Mouse (Mus musculus) granulocyte monocyte progenitor cell, adult 5-6 weeks (primary cell): ENCODE measurements around the gene Erp27. TPM values are rescaled to one million over a fixed set of nuclear protein-coding genes. Genes with fewer than 3 reads are reported as not detected.
A peak's percentile ranks its signal among the peaks of the same experiment; 100 is the strongest.

Experiments used
- ATAC-seq: replicated peaks from 2 replicates; pipeline ENCODE4 v1.8.0; 2016; ENCODE audit warnings: mild to moderate bottlenecking, moderate TSS enrichment, inconsistent platforms; ENCODE audit not compliant: poor library complexity, severe bottlenecking
- total RNA-seq, 2 experiments: library from RNA; stranded (forward) in 1 of 2; stranded (reverse) in 1 of 2; fragments of 200-712, 200-1000 nt in 1 of 2; fragments of >200 nt in 1 of 2; fragmentation: Nextera tagmentation in 1 of 2; gene quantifications; 2 replicates each; pipeline ENCODE4 v1.2.3; 2014 to 2017

The Erp27 gene
- total RNA-seq, 2 experiments from 2014 or later: 0.77 to 1.4 TPM

- ATAC-seq: no peak
Observed at GRCm38 (mm10) chr6:136881678-136882077, 40.3 kb downstream of the Erp27 start.

GRCm38 (mm10) chr6:136875670-136876069 lies 46.3 kb downstream of the Erp27 start, which contains the start of gene Mgp:
Gene Mgp (minus strand): TSS chr6:136875823.
- no peak for ATAC-seq

GRCm38 (mm10) chr6:136874599-136874998 lies 47.4 kb downstream of the Erp27 start:
- ATAC-seq: peak; percentile 44

- ATAC-seq: no peak
Observed at GRCm38 (mm10) chr6:136868921-136869320, 53.1 kb downstream of the Erp27 start.

- no peak for ATAC-seq
Observed at GRCm38 (mm10) chr6:136866150-136866549, 55.8 kb downstream of the Erp27 start.

- ATAC-seq: no peak
Observed at GRCm38 (mm10) chr6:136865360-136865759, 56.6 kb downstream of the Erp27 start.

- ATAC-seq: peak; percentile 68
Observed at GRCm38 (mm10) chr6:136861020-136861419, 61.0 kb downstream of the Erp27 start.

- no peak for ATAC-seq
Observed at GRCm38 (mm10) chr6:136858420-136858819, 63.6 kb downstream of the Erp27 start.

GRCm38 (mm10) chr6:136857873-136858260 lies 64.1 kb downstream of the Erp27 start:
- ATAC-seq: no peak

Other genes with a start within 250 kb of the Erp27 start
- gene Gucy2c, start 140.4 kb downstream of the Erp27 start, total RNA-seq (2014; fragmentation: Nextera tagmentation): not detected in 2 replicates
- not detected in 2 replicates for gene Gucy2c, start 140.4 kb downstream of the Erp27 start, total RNA-seq (2017)
- gene Hist4h4, start 117.8 kb downstream of the Erp27 start, total RNA-seq (2014; fragmentation: Nextera tagmentation): 7.0 and 20.7 TPM in 2 replicates
- gene Hist4h4, start 117.8 kb downstream of the Erp27 start, total RNA-seq (2017): 46.7 and 58.9 TPM in 2 replicates
- gene H2afj, start 113.9 kb downstream of the Erp27 start, total RNA-seq (2014; fragmentation: Nextera tagmentation): 30.2 and 52.4 TPM in 2 replicates
- 69.6 and 88.9 TPM in 2 replicates for gene H2afj, start 113.9 kb downstream of the Erp27 start, total RNA-seq (2017)
- 3.3 and 3.9 TPM in 2 replicates for gene BC049715, start 94.6 kb downstream of the Erp27 start, total RNA-seq (2014; fragmentation: Nextera tagmentation)
- gene BC049715, start 94.6 kb downstream of the Erp27 start, total RNA-seq (2017): 1.1 and 2.8 TPM in 2 replicates
- 139 and 168 TPM in 2 replicates for gene Wbp11, start 93.9 kb downstream of the Erp27 start, total RNA-seq (2014; fragmentation: Nextera tagmentation)
- 53.9 and 58.5 TPM in 2 replicates for gene Wbp11, start 93.9 kb downstream of the Erp27 start, total RNA-seq (2017)
- gene Smco3, start 86.7 kb downstream of the Erp27 start, total RNA-seq (2014; fragmentation: Nextera tagmentation): not detected in 2 replicates
- gene Smco3, start 86.7 kb downstream of the Erp27 start, total RNA-seq (2017): 0.21 and 1.8 TPM in 2 replicates
- gene Art4, start 64.4 kb downstream of the Erp27 start, total RNA-seq (2014; fragmentation: Nextera tagmentation): 0.64 TPM in 1 of 2 replicates, not detected in the other
- 1.2 and 1.6 TPM in 2 replicates for gene Art4, start 64.4 kb downstream of the Erp27 start, total RNA-seq (2017)
- not detected in 2 replicates for gene Mgp, start 46.4 kb downstream of the Erp27 start, total RNA-seq (2014; fragmentation: Nextera tagmentation)
- not detected in 2 replicates for gene Mgp, start 46.4 kb downstream of the Erp27 start, total RNA-seq (2017)
- not detected in 2 replicates for gene Pde6h, start 1.7 kb upstream of the Erp27 start, total RNA-seq (2014; fragmentation: Nextera tagmentation)
- gene Pde6h, start 1.7 kb upstream of the Erp27 start, total RNA-seq (2017): 0.04 TPM in 1 of 2 replicates, not detected in the other
- 1,912 and 2,149 TPM in 2 replicates for gene Arhgdib, start 19.7 kb upstream of the Erp27 start, total RNA-seq (2014; fragmentation: Nextera tagmentation)
- gene Arhgdib, start 19.7 kb upstream of the Erp27 start, total RNA-seq (2017): 1,225 and 1,275 TPM in 2 replicates
- not detected in 2 replicates for gene Rerg, start 248.3 kb upstream of the Erp27 start, total RNA-seq (2014; fragmentation: Nextera tagmentation)
- 1.6 TPM in 1 of 2 replicates, not detected in the other for gene Rerg, start 248.3 kb upstream of the Erp27 start, total RNA-seq (2017)